Mouse (Mus musculus) MEL (cell line): ENCODE results near the gene Pcsk4. TPM values are rescaled to one million over a fixed set of nuclear protein-coding genes. Genes with fewer than 3 reads are reported as not detected.
A peak's percentile ranks its signal among the peaks of the same experiment; 100 is the strongest.

ENCODE experiments used
- DNase-seq: peaks from one replicate; pipeline ENCODE4 v3.0.0; 2011; ENCODE audit warnings: low read depth, low spot score
- H3K27ac ChIP-seq: 2 replicates; pipeline ENCODE4 v1.5.1; 2012; ENCODE audit warnings: low read depth, mild to moderate bottlenecking, control low read depth, low read length, moderate library complexity; ENCODE audit not compliant: control insufficient read depth
- H3K27me3 ChIP-seq, 2 experiments: fragments of 150-350 bp in 1 of 2; sonication (generic) in 1 of 2; 2 replicates each; pipeline ENCODE4 v1.6.1; 2012; ENCODE audit warnings: low read length in 2 of 2, mild to moderate bottlenecking in 2 of 2, improper control_type of control experiment in 1 of 2, moderate library complexity in 1 of 2; ENCODE audit not compliant: insufficient read depth in 2 of 2, control insufficient read depth in 1 of 2
- H3K36me3 ChIP-seq, 2 experiments: 2 replicates each; pipeline ENCODE4 v1.6.1; 2012 to 2014; ENCODE audit warnings: low read length in 2 of 2, improper control_type of control experiment in 1 of 2, inconsistent platforms in 1 of 2, mild to moderate bottlenecking in 1 of 2; ENCODE audit not compliant: insufficient read depth in 2 of 2, control insufficient read depth in 1 of 2
- H3K4me1 ChIP-seq, 2 experiments: fragments of 150-350 bp in 1 of 2; sonication (generic) in 1 of 2; 2 replicates each; pipeline ENCODE4 v1.6.1; 2012; ENCODE audit warnings: low read length in 2 of 2, improper control_type of control experiment in 1 of 2, mild to moderate bottlenecking in 1 of 2; ENCODE audit not compliant: insufficient read depth in 2 of 2, control insufficient read depth in 1 of 2
- H3K4me3 ChIP-seq, 2 experiments: fragments of 150-350 bp in 1 of 2; sonication (generic) in 1 of 2; 2 replicates each; pipeline ENCODE4 v1.5.1; 2012; ENCODE audit warnings: low read depth in 2 of 2, low read length in 2 of 2, mild to moderate bottlenecking in 2 of 2, moderate library complexity in 2 of 2, control low read depth in 1 of 2, improper control_type of control experiment in 1 of 2; ENCODE audit not compliant: control insufficient read depth in 1 of 2, insufficient read depth in 1 of 2
- H3K79me2 ChIP-seq: 2 replicates; pipeline ENCODE4 v1.6.1; 2012; ENCODE audit warnings: mild to moderate bottlenecking, low read length, moderate library complexity; ENCODE audit not compliant: control insufficient read depth, poor library complexity, insufficient read depth
- H3K9ac ChIP-seq: 2 replicates; pipeline ENCODE4 v1.6.1; 2012; ENCODE audit warnings: low read depth, mild to moderate bottlenecking, control low read depth, low read length, moderate library complexity; ENCODE audit not compliant: control insufficient read depth, poor library complexity, severe bottlenecking
- H3K9me3 ChIP-seq: fragments of 150-350 bp; sonication (generic); replicated peaks from 2 replicates; pipeline ENCODE4 v1.6.1; 2012; ENCODE audit warnings: mild to moderate bottlenecking, low read length, improper control_type of control experiment, moderate library complexity; ENCODE audit not compliant: insufficient read depth
- BHLHE40 ChIP-seq: IDR thresholded peaks from 2 replicates; pipeline ENCODE4 v1.6.1; 2012; ENCODE audit warnings: low read depth, mild to moderate bottlenecking, inconsistent platforms, low read length, improper control_type of control experiment, borderline replicate concordance
- CHD1 ChIP-seq: IDR thresholded peaks from 2 replicates; pipeline ENCODE4 v1.6.1; 2012; ENCODE audit warnings: low read depth, mild to moderate bottlenecking, inconsistent platforms, low read length, improper control_type of control experiment
- CHD2 ChIP-seq: IDR thresholded peaks from 2 replicates; pipeline ENCODE4 v1.6.1; 2011; ENCODE audit warnings: low read length, improper control_type of control experiment
- CTCF ChIP-seq, 3 experiments: IDR thresholded peaks in 2 of 3; conservative IDR thresholded peaks in 1 of 3; 2 replicates each; pipeline ENCODE4 v1.5.1; 2011 to 2012; ENCODE audit warnings: low read length in 3 of 3, low read depth in 2 of 3, mild to moderate bottlenecking in 2 of 3, improper control_type of control experiment in 1 of 3, inconsistent platforms in 1 of 3, mixed read lengths in 1 of 3, moderate library complexity in 1 of 3; ENCODE audit not compliant: control insufficient read depth in 1 of 3, insufficient read depth in 1 of 3, poor library complexity in 1 of 3, severe bottlenecking in 1 of 3
- E2F4 ChIP-seq: IDR thresholded peaks from 2 replicates; pipeline ENCODE4 v1.6.1; 2011; ENCODE audit warnings: low read depth, low read length, improper control_type of control experiment, borderline replicate concordance
- EP300 ChIP-seq, 2 experiments: IDR thresholded peaks; 2 replicates each; pipeline ENCODE4 v1.6.1; 2011; ENCODE audit warnings: improper control_type of control experiment in 2 of 2, low read length in 2 of 2, low read depth in 1 of 2, mild to moderate bottlenecking in 1 of 2
- ETS1 ChIP-seq: IDR thresholded peaks from 2 replicates; pipeline ENCODE4 v1.6.1; 2012; ENCODE audit warnings: low read depth, mild to moderate bottlenecking, inconsistent platforms, low read length, improper control_type of control experiment, moderate library complexity
- JUND ChIP-seq: IDR thresholded peaks from 2 replicates; pipeline ENCODE4 v1.6.1; 2011; ENCODE audit warnings: low read depth, mild to moderate bottlenecking, improper control_type of control experiment, low read length
- MAX ChIP-seq: IDR thresholded peaks from 2 replicates; pipeline ENCODE4 v1.6.1; 2011; ENCODE audit warnings: low read length, improper control_type of control experiment
- MAZ ChIP-seq: IDR thresholded peaks from 2 replicates; pipeline ENCODE4 v1.6.1; 2012; ENCODE audit warnings: low read depth, mild to moderate bottlenecking, inconsistent platforms, low read length, improper control_type of control experiment
- MEF2A ChIP-seq: IDR thresholded peaks from 2 replicates; pipeline ENCODE4 v1.6.1; 2014; ENCODE audit warnings: low read depth, mild to moderate bottlenecking, inconsistent platforms, low read length, improper control_type of control experiment; ENCODE audit not compliant: poor library complexity, insufficient replicate concordance, severe bottlenecking; ENCODE audit errors: extremely low read depth
- MYB ChIP-seq: IDR thresholded peaks from 2 replicates; pipeline ENCODE4 v1.6.1; 2011; ENCODE audit warnings: mild to moderate bottlenecking, low read depth, low read length, improper control_type of control experiment
- NELFE ChIP-seq: IDR thresholded peaks from 2 replicates; pipeline ENCODE4 v1.6.1; 2011; ENCODE audit warnings: low read depth, low read length, improper control_type of control experiment
- POLR2AphosphoS2 ChIP-seq: IDR thresholded peaks from 2 replicates; pipeline ENCODE4 v1.6.1; 2011; ENCODE audit warnings: low read length, improper control_type of control experiment
- POLR2AphosphoS5 ChIP-seq: IDR thresholded peaks from 2 replicates; pipeline ENCODE4 v1.6.1; 2012; ENCODE audit warnings: low read depth, borderline replicate concordance, mild to moderate bottlenecking, inconsistent platforms, low read length, moderate library complexity, mixed read lengths
- RAD21 ChIP-seq: IDR thresholded peaks from 2 replicates; pipeline ENCODE4 v1.6.1; 2011; ENCODE audit warnings: mild to moderate bottlenecking, low read depth, low read length, improper control_type of control experiment
- RCOR1 ChIP-seq: IDR thresholded peaks from 2 replicates; pipeline ENCODE4 v1.6.1; 2012; ENCODE audit warnings: low read depth, mild to moderate bottlenecking, inconsistent platforms, low read length, improper control_type of control experiment
- SMC3 ChIP-seq: IDR thresholded peaks from 2 replicates; pipeline ENCODE4 v1.6.1; 2011; ENCODE audit warnings: low read depth, low read length, improper control_type of control experiment
- TAL1 ChIP-seq: IDR thresholded peaks from 2 replicates; pipeline ENCODE4 v1.6.1; 2012; ENCODE audit warnings: mild to moderate bottlenecking, inconsistent platforms, low read length, moderate library complexity, mixed read lengths
- TCF12 ChIP-seq: IDR thresholded peaks from 2 replicates; pipeline ENCODE4 v1.6.1; 2014; ENCODE audit warnings: low read depth, mild to moderate bottlenecking, inconsistent platforms, low read length, improper control_type of control experiment, moderate library complexity
- UBTF ChIP-seq: IDR thresholded peaks from 2 replicates; pipeline ENCODE4 v1.6.1; 2012; ENCODE audit warnings: low read depth, mild to moderate bottlenecking, inconsistent platforms, low read length, improper control_type of control experiment, moderate library complexity, borderline replicate concordance; ENCODE audit not compliant: insufficient read depth
- USF1 ChIP-seq: IDR thresholded peaks from 2 replicates; pipeline ENCODE4 v1.6.1; 2014; ENCODE audit warnings: low read depth, mild to moderate bottlenecking, inconsistent platforms, low read length, improper control_type of control experiment, moderate library complexity
- USF2 ChIP-seq, 2 experiments: IDR thresholded peaks; 2 replicates each; pipeline ENCODE4 v1.6.1; 2011 to 2012; ENCODE audit warnings: improper control_type of control experiment in 2 of 2, low read length in 2 of 2, borderline replicate concordance in 1 of 2, inconsistent platforms in 1 of 2, low read depth in 1 of 2, mild to moderate bottlenecking in 1 of 2; ENCODE audit not compliant: insufficient read depth in 1 of 2
- ZC3H11A ChIP-seq: IDR thresholded peaks from 2 replicates; pipeline ENCODE4 v1.6.1; 2012; ENCODE audit warnings: low read depth, mild to moderate bottlenecking, inconsistent platforms, low read length, improper control_type of control experiment
- ZKSCAN1 ChIP-seq: IDR thresholded peaks from 2 replicates; pipeline ENCODE4 v1.6.1; 2012; ENCODE audit warnings: low read depth, mild to moderate bottlenecking, inconsistent platforms, low read length, improper control_type of control experiment, moderate library complexity
- ZMIZ1 ChIP-seq: IDR thresholded peaks from 2 replicates; pipeline ENCODE4 v1.6.1; 2012; ENCODE audit warnings: low read depth, mild to moderate bottlenecking, inconsistent platforms, low read length, improper control_type of control experiment, moderate library complexity
- ZNF384 ChIP-seq: IDR thresholded peaks from 2 replicates; pipeline ENCODE4 v1.6.1; 2012; ENCODE audit warnings: low read depth, mild to moderate bottlenecking, inconsistent platforms, low read length, improper control_type of control experiment
- polyA plus RNA-seq, 2 experiments: library from polyadenylated mRNA; stranded (reverse) in 1 of 2; unstranded in 1 of 2; fragments of >175 nt in 1 of 2; fragments of >200 nt in 1 of 2; gene quantifications; 2 replicates each; pipeline versions ENCODE4 v1.2.1 to v1.2.4; 2012; ENCODE audit warnings: low replicate concordance in 2 of 2, low read depth in 1 of 2; ENCODE audit not compliant: insufficient read length in 2 of 2, insufficient read depth in 1 of 2, missing spikeins in 1 of 2
- total RNA-seq: library from RNA; depleted of rRNA; stranded (reverse); fragments of 300-350 nt; gene quantifications from 2 replicates; pipeline ENCODE4 v1.2.3, GENCODE M21; 2012

The Pcsk4 gene
- total and polyA plus RNA-seq, 3 experiments = 6.5 to 23.1 TPM; not detected in 1

DNA sequence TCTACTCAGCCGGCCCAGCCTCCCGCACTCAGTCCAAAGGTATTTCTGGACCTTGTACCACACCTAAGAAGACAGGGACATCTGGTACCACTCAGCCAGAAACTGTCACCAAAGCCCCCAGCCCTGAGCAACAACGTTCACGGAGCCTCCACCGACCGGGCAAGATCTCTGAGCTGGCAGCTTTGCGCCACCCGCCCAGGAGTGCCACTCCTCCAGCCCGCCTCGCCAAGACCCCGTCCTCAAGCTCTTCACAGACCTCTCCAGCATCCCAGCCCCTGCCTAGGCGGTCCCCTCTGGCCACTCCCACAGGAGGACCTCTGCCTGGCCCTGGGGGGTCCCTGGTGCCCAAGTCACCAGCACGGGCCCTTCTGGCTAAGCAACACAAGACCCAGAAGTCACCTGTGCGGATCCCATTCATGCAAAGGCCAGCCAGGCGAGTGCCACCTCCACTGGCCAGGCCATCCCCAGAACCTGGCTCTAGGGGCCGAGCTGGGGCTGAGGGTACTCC lies 14.8 kb downstream of the Pcsk4 start:
- no peak for DNase-seq
- H3K36me3 ChIP-seq = peaks cover 0 to 8% of the 10 kb centered on the region in 2 experiments; a peak in 2 of 4 replicates
- peaks cover 0 to 24% of the 10 kb centered on the region in 2 experiments; a peak in 3 of 4 replicates for H3K4me1 ChIP-seq
- H3K9me3 ChIP-seq = no peaks in the 10 kb centered on the region
- no peak overlapping the region for H3K4me3 ChIP-seq
- H3K27me3 ChIP-seq = no peaks in the 10 kb centered on the region
- peaks cover 13% of the 10 kb centered on the region for H3K79me2 ChIP-seq
- TF ChIP-seq TCF12 = no peak
- TF ChIP-seq CTCF (IDR thresholded peaks at IDR 0.05 in 2 of 3, conservative IDR thresholded peaks at IDR 0.05 in 1 of 3; ENCODE audit: control insufficient read depth in 1 of 3, insufficient read depth in 1 of 3, low read depth in 2 of 3, low read length in 3 of 3, poor library complexity in 1 of 3, severe bottlenecking in 1 of 3) = no peak
- TF ChIP-seq ETS1 = no peak
- no peak for TF ChIP-seq SMC3
- no peak for TF ChIP-seq POLR2AphosphoS5
- TF ChIP-seq E2F4 = no peak
- no peak for TF ChIP-seq TAL1
- no peak for TF ChIP-seq MYB
- no peak for TF ChIP-seq ZMIZ1
- no peak for TF ChIP-seq RCOR1
- no peak for TF ChIP-seq MEF2A
- TF ChIP-seq EP300 (IDR thresholded peaks at IDR 0.05; ENCODE audit: low read depth in 1 of 2, low read length in 2 of 2) = no peak
- no peak for TF ChIP-seq USF2 (IDR thresholded peaks at IDR 0.05; ENCODE audit: borderline replicate concordance in 1 of 2, insufficient read depth in 1 of 2, low read depth in 1 of 2, low read length in 2 of 2)
- TF ChIP-seq CHD2 = no peak
- no peak overlapping the region for H3K9ac ChIP-seq
- H3K27ac ChIP-seq = no peak overlapping the region

DNA sequence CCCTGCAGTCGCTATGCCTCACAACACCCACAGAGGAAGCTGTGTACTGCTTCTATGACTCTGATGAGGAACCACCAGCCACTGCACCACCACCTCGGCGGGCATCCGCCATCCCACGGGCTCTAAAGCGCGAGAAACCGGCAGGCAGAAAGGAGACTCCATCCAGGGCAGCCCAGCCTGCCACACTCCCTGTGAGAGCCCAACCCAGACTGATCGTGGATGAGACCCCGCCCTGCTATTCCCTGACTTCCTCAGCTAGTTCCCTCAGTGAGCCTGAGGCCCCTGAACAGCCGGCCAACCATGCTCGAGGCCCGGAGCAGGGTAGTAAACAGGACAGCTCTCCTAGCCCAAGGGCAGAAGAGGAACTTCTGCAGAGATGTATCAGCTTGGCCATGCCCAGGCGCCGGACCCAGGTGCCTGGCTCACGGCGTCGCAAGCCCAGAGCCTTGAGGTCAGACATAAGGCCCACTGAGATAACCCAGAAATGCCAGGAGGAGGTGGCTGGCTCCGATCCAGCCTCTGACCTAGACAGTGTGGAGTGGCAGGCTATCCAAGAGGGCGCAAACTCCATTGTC lies 15.6 kb downstream of the Pcsk4 start:
- H3K9me3 ChIP-seq = no peaks in the 10 kb centered on the region
- TF ChIP-seq JUND (no peak), ZNF384 (no peak), E2F4 (no peak), USF1 (no peak), RAD21 (no peak), BHLHE40 (no peak), ZKSCAN1 (no peak), UBTF (no peak), MAX (no peak), CHD1 (no peak), MYB (no peak), ZC3H11A (no peak), NELFE (no peak), MAZ (no peak), POLR2AphosphoS2 (no peak)
- H3K4me3 ChIP-seq = no peak overlapping the region
- peaks cover 6% of the 10 kb centered on the region; the same call in 1 of the 2 replicates for H3K79me2 ChIP-seq
- H3K9ac ChIP-seq = no peak overlapping the region
- DNase-seq = peak; percentile 27
- no peak overlapping the region for H3K27ac ChIP-seq
- peaks cover 0 to 6% of the 10 kb centered on the region in 2 experiments; a peak in 2 of 4 replicates for H3K36me3 ChIP-seq
- H3K27me3 ChIP-seq = no peaks in the 10 kb centered on the region
- H3K4me1 ChIP-seq = peaks cover 0 to 18% of the 10 kb centered on the region in 2 experiments; a peak in 3 of 4 replicates
